Mouse (Mus musculus): ENCODE data around the gene Ncoa1. TPM values are rescaled to one million over a fixed set of nuclear protein-coding genes. Genes with fewer than 3 reads are reported as not detected.
"Not testable (repeated sequence)": the region's sequence is repeated elsewhere in the genome, so short reads cannot be mapped to it uniquely, and the experiment has no call there.

Ncoa1 gene
- total and polyA plus RNA-seq, 3 experiments: 36.0 to 65.0 (median 45.0) TPM

- Histone ChIP-seq H3K9ac (ENCODE audit: control insufficient read depth, low read depth, low read length, poor library complexity, severe bottlenecking) (no peak overlapping the region), H3K4me3 (ENCODE audit: control insufficient read depth in 1 of 2, insufficient read depth in 1 of 2, low read depth in 2 of 2, low read length in 2 of 2) (no peak overlapping the region), H3K9me3 (replicated peaks; ENCODE audit: insufficient read depth, low read length) (no peaks in the 10 kb centered on the region), H3K79me2 (ENCODE audit: control insufficient read depth, insufficient read depth, low read length, poor library complexity) (peaks cover 75% of the 10 kb centered on the region), H3K27ac (ENCODE audit: control insufficient read depth, low read depth, low read length) (no peak overlapping the region), H3K36me3 (ENCODE audit: control insufficient read depth in 1 of 2, insufficient read depth in 2 of 2, low read length in 2 of 2) (peaks cover 0 to 59% of the 10 kb centered on the region in 2 experiments; a peak in 2 of 4 replicates), H3K4me1 (ENCODE audit: control insufficient read depth in 1 of 2, insufficient read depth in 2 of 2, low read length in 2 of 2) (peaks cover 31 to 38% of the 10 kb centered on the region in 2 experiments), H3K27me3 (ENCODE audit: control insufficient read depth in 1 of 2, insufficient read depth in 2 of 2, low read length in 2 of 2) (no peaks in the 10 kb centered on the region)
- DNase-seq (ENCODE audit: low read depth, low spot score): no peak
- TF ChIP-seq ETS1 (IDR thresholded peaks at IDR 0.05; ENCODE audit: low read depth, low read length): peak; percentile 50
- TF ChIP-seq MXI1 (IDR thresholded peaks at IDR 0.05; ENCODE audit: low read depth, low read length): peak; percentile 28; the same call in 1 of the 2 replicates
- peak in 1 of 2 experiments; percentile 23; a peak in 1 of 4 replicates for TF ChIP-seq EP300 (IDR thresholded peaks at IDR 0.05; ENCODE audit: low read depth in 1 of 2, low read length in 2 of 2)
- TF ChIP-seq GATA1 (IDR thresholded peaks at IDR 0.05; ENCODE audit: low read depth, low read length): 0 out of 2 replicates have a peak, but pooled peaks have one; percentile 33
- no peak for TF ChIP-seq MYB (IDR thresholded peaks at IDR 0.05; ENCODE audit: low read depth, low read length)
- TF ChIP-seq RCOR1 (IDR thresholded peaks at IDR 0.05; ENCODE audit: low read depth, low read length): no peak
- peak; percentile 55 for TF ChIP-seq TAL1 (IDR thresholded peaks at IDR 0.05; ENCODE audit: low read length)
- 0 out of 2 replicates have a peak, but pooled peaks have one; percentile 35 for TF ChIP-seq SIN3A (IDR thresholded peaks at IDR 0.05; ENCODE audit: low read length)
Measured at GRCm38 (mm10) chr12:4454248-4454647, 22.7 kb downstream of the Ncoa1 start.

- Histone ChIP-seq H3K36me3 (ENCODE audit: control insufficient read depth in 1 of 2, insufficient read depth in 2 of 2, low read length in 2 of 2) (peaks cover 0 to 56% of the 10 kb centered on the region in 2 experiments; a peak in 3 of 4 replicates), H3K9ac (ENCODE audit: control insufficient read depth, low read depth, low read length, poor library complexity, severe bottlenecking) (no peak overlapping the region), H3K4me3 (ENCODE audit: control insufficient read depth in 1 of 2, insufficient read depth in 1 of 2, low read depth in 2 of 2, low read length in 2 of 2) (no peak overlapping the region), H3K9me3 (replicated peaks; ENCODE audit: insufficient read depth, low read length) (no peaks in the 10 kb centered on the region), H3K4me1 (ENCODE audit: control insufficient read depth in 1 of 2, insufficient read depth in 2 of 2, low read length in 2 of 2) (peaks cover 26 to 38% of the 10 kb centered on the region in 2 experiments), H3K27me3 (ENCODE audit: control insufficient read depth in 1 of 2, insufficient read depth in 2 of 2, low read length in 2 of 2) (no peaks in the 10 kb centered on the region), H3K27ac (ENCODE audit: control insufficient read depth, low read depth, low read length) (no peak overlapping the region), H3K79me2 (ENCODE audit: control insufficient read depth, insufficient read depth, low read length, poor library complexity) (peaks cover 76% of the 10 kb centered on the region)
- no peak for DNase-seq (ENCODE audit: low read depth, low spot score)
- TF ChIP-seq POLR2AphosphoS2 (IDR thresholded peaks at IDR 0.05; ENCODE audit: low read length): no peak
- TF ChIP-seq HCFC1 (IDR thresholded peaks at IDR 0.05; ENCODE audit: low read depth, low read length): no peak
- TF ChIP-seq CHD1 (IDR thresholded peaks at IDR 0.05; ENCODE audit: low read depth, low read length): no peak
- TF ChIP-seq KAT2A (conservative IDR thresholded peaks at IDR 0.05; ENCODE audit: low read depth, low read length): no peak
- no peak for TF ChIP-seq MYC (IDR thresholded peaks at IDR 0.05; ENCODE audit: low read depth, low read length)
- no peak for TF ChIP-seq GABPA (IDR thresholded peaks at IDR 0.05; ENCODE audit: low read depth, low read length)
- TF ChIP-seq RCOR1 (IDR thresholded peaks at IDR 0.05; ENCODE audit: low read depth, low read length): no peak
- no peak for TF ChIP-seq POLR2AphosphoS5 (IDR thresholded peaks at IDR 0.05; ENCODE audit: borderline replicate concordance, low read depth, low read length)
- TF ChIP-seq ZNF384 (IDR thresholded peaks at IDR 0.05; ENCODE audit: low read depth, low read length): no peak
- TF ChIP-seq ZKSCAN1 (IDR thresholded peaks at IDR 0.05; ENCODE audit: low read depth, low read length): no peak
- no peak for TF ChIP-seq MAX (IDR thresholded peaks at IDR 0.05; ENCODE audit: low read length)
- TF ChIP-seq RAD21 (IDR thresholded peaks at IDR 0.05; ENCODE audit: low read depth, low read length): no peak
- TF ChIP-seq ELF1 (IDR thresholded peaks at IDR 0.05; ENCODE audit: low read depth, low read length): no peak
Measured at GRCm38 (mm10) chr12:4452233-4452632, 24.7 kb downstream of the Ncoa1 start.

- not testable (repeated sequence) for H3K27me3 ChIP-seq (ENCODE audit: control insufficient read depth in 1 of 2, insufficient read depth in 2 of 2, low read length in 2 of 2); H3K27ac ChIP-seq (ENCODE audit: control insufficient read depth, low read depth, low read length); H3K9ac ChIP-seq (ENCODE audit: control insufficient read depth, low read depth, low read length, poor library complexity, severe bottlenecking); DNase-seq (ENCODE audit: low read depth, low spot score); H3K4me3 ChIP-seq (ENCODE audit: control insufficient read depth in 1 of 2, insufficient read depth in 1 of 2, low read depth in 2 of 2, low read length in 2 of 2); H3K9me3 ChIP-seq (replicated peaks; ENCODE audit: insufficient read depth, low read length)
- Histone ChIP-seq H3K4me1 (ENCODE audit: control insufficient read depth in 1 of 2, insufficient read depth in 2 of 2, low read length in 2 of 2) (peaks cover 21 to 30% of the 10 kb centered on the region in 2 experiments), H3K36me3 (ENCODE audit: control insufficient read depth in 1 of 2, insufficient read depth in 2 of 2, low read length in 2 of 2) (peaks cover 0 to 44% of the 10 kb centered on the region in 2 experiments; a peak in 3 of 4 replicates), H3K79me2 (ENCODE audit: control insufficient read depth, insufficient read depth, low read length, poor library complexity) (peaks cover 78% of the 10 kb centered on the region)
Measured at GRCm38 (mm10) chr12:4450485-4450884, 26.5 kb downstream of the Ncoa1 start.

Measured in MEL (cell line).